Mouse (Mus musculus) bone marrow, adult 2 months (tissue): ENCODE measurements at regions not wholly inside any gene's neighbourhood (a gene's known extent, or its start where the extent isn't known, plus 50 kb on each side); places are given as distances from the start of the nearest gene placed in this dataset.

ENCODE experiments used
- H3K27ac ChIP-seq: fragments of 200-500 bp; 2 replicates; pipeline ENCODE4 v1.5.1; 2012; ENCODE audit warnings: low read depth, mild to moderate bottlenecking, control low read depth, inconsistent platforms, low read length; ENCODE audit not compliant: control insufficient read depth, poor library complexity, insufficient read depth
- H3K4me1 ChIP-seq: fragments of 200-500 bp; 2 replicates; pipeline ENCODE4 v1.6.1; 2011; ENCODE audit warnings: low read length; ENCODE audit not compliant: control insufficient read depth, insufficient read depth
- H3K4me3 ChIP-seq: fragments of 200-500 bp; replicated peaks from 2 replicates; pipeline ENCODE3; 2011; ENCODE audit warnings: mild to moderate bottlenecking, low read depth, low read length, control low read depth; ENCODE audit not compliant: control insufficient read depth
- CTCF ChIP-seq: fragments of 200-500 bp; IDR thresholded peaks from 2 replicates; pipeline ENCODE4 v1.5.1; 2011; ENCODE audit warnings: low read length, control low read depth; ENCODE audit not compliant: control insufficient read depth, insufficient read depth
- POLR2A ChIP-seq: fragments of 200-500 bp; IDR thresholded peaks from 2 replicates; pipeline ENCODE4 v1.6.1; 2011; ENCODE audit warnings: low read depth, mild to moderate bottlenecking, control low read depth, low read length, borderline replicate concordance; ENCODE audit not compliant: control insufficient read depth
- WGBS: fragments of 180-500 bp; shearing (Covaris S2); methylation state at CpG from one replicate; pipeline ENCODE4 v1.1.7; 2018; 5-methylcytosine and 5-hydroxymethylcytosine counted together

DNA sequence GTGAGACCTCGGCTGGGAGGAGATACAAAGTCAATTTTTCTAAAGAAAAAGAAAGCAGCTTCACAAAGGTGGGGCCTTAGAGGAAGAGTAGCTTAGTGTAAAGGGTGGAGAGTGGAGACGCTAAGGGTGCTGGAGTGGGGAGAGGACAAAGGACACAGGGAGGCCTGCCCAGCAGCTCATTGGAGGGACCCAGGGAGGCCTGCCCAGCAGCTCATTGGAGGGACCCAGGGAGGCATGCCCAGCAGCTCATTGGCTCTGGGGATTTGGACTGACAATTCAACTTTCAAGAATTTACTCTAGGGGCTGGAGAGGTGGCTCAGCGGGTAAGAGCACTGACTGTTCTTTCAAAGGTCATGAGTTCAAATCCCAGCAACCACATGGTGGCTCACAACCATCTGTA is 96.4 kb downstream of the Slc4a3 start:
- Histone ChIP-seq H3K4me3 (no peak overlapping the region), H3K27ac (no peak overlapping the region), H3K4me1 (no peaks in the 10 kb centered on the region)
- TF ChIP-seq CTCF (no peak), POLR2A (no peak)
- 69% methylated on average over 3 of the region's 3 CpGs for WGBS

GRCm38 (mm10) chr1:75652547-75652946 is 106.5 kb downstream of the Slc4a3 start:
- no peaks in the 10 kb centered on the region for H3K4me1 ChIP-seq
- TF ChIP-seq POLR2A, result no peak
- TF ChIP-seq CTCF, result no peak
- H3K4me3 ChIP-seq, result no peak overlapping the region
- no peak overlapping the region for H3K27ac ChIP-seq
- WGBS, result 28% methylated on average over 10 of the region's 10 CpGs

GRCm38 (mm10) chr1:75652987-75653573 is 107.0 kb downstream of the Slc4a3 start:
- 51% methylated on average over 3 of the region's 3 CpGs for WGBS
- no peak for TF ChIP-seq CTCF
- TF ChIP-seq POLR2A, result no peak
- Histone ChIP-seq H3K4me1 (no peaks in the 10 kb centered on the region), H3K4me3 (no peak overlapping the region), H3K27ac (no peak overlapping the region)

DNA sequence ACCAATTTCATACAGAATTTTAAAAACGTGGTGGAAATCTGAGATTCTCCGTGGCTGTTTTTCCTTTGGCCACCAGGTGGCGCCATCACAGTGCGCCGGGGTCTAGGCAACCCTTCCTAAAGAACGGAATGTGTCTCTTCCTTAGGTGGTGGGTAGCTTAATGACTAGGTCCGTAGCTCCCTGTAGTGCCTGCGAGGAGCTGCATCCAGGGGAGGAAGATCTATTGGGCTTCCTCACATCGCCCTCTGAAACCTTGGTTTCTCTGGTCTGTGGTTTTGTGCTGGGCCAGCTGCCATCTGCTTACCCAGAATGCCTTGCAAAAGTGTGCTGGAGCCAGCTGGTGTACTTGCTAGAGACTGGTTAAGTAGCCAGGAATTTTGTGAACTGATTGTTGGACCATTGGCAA is 107.6 kb downstream of the Slc4a3 start:
- TF ChIP-seq CTCF (peak; percentile 65), POLR2A (no peak)
- Histone ChIP-seq H3K27ac (no peak overlapping the region), H3K4me1 (no peaks in the 10 kb centered on the region), H3K4me3 (no peak overlapping the region)
- under 1% methylated on average over 9 of the region's 9 CpGs for WGBS

DNA sequence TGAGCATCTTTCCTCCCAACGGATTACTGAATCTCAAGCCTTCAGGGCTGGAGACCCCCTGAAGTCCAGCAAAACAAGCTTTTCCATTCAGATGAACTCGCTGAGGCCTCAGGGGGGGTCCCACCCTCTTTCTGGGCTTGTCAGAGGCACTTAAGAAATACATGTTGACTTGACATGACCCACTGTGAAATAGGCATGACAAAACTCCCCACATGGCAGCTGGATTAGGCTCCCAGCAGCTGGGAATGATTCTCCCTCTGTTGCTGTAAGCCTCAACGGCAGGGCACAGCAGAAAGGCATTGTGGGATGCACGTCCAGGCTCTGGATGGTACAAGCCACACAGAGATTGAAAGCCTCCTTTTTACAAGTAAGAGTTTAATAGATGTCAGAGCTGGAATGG is 110.5 kb downstream of the Slc4a3 start:
- no peak for TF ChIP-seq POLR2A
- no peak for TF ChIP-seq CTCF
- WGBS, result 79% methylated on average over 4 of the region's 4 CpGs
- H3K4me1 ChIP-seq, result no peaks in the 10 kb centered on the region
- H3K4me3 ChIP-seq, result no peak overlapping the region
- H3K27ac ChIP-seq, result no peak overlapping the region

DNA sequence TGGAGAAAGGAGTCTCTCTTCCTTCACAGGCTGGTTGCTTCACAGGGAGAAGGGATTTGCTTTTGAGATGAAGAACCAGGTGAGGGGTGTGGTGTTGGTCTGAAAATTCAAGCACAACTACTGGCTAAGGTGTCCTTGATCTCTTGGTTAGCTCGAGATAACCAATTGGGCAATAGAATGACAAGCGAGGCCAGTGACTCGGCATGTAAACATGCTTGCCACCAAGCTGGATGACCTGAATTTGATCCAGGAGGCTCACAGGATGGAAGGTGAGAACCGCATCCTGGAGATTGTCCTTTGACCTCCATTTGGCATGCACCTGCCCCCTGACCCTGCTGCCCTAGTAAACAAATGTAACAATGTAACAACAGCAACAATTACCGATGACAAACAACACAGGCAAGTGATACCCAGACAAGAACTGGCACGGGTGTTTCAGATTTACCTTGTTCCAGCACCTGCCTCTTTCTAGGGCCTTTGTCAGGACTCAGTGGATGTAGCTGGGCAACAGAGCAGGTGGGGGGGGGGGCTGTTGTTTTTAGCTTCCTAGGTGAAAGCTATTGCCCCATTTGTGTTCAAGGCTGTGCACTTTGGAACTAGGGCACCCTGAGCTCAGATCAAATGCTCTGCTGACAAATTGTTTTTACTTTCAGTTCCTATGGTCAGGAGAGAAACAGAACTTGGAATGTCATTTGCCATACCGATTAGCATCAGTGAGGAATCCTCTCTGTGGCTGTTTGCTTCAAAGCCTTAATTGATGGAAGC is 114.5 kb downstream of the Slc4a3 start:
- H3K4me1 ChIP-seq, result no peaks in the 10 kb centered on the region
- 66% methylated on average over 7 of the region's 7 CpGs for WGBS
- no peak overlapping the region for H3K27ac ChIP-seq
- TF ChIP-seq POLR2A, result no peak
- H3K4me3 ChIP-seq, result no peak overlapping the region

- no peak overlapping the region for H3K27ac ChIP-seq
- WGBS, result 52% methylated on average over 17 of the region's 17 CpGs
- TF ChIP-seq POLR2A (no peak), CTCF (no peak)
- no peaks in the 10 kb centered on the region for H3K4me1 ChIP-seq
- H3K4me3 ChIP-seq, result no peak overlapping the region
Measured at GRCm38 (mm10) chr1:75662141-75662990, 116.3 kb downstream of the Slc4a3 start.

- no peak for TF ChIP-seq CTCF
- no peak for TF ChIP-seq POLR2A
- no peaks in the 10 kb centered on the region for H3K4me1 ChIP-seq
- WGBS, result 77% methylated on average over 6 of the region's 6 CpGs
- H3K27ac ChIP-seq, result no peak overlapping the region
- H3K4me3 ChIP-seq, result no peak overlapping the region
Measured at GRCm38 (mm10) chr1:75667736-75668269, 121.7 kb downstream of the Slc4a3 start.
